Mouse (Mus musculus) cerebellum, adult 8-10 months (tissue): ENCODE results near the gene Spaca4.

ENCODE experiments used
- DNase-seq: peaks from one replicate; pipeline ENCODE4 v3.0.0; 2022

The Spaca4 gene

DNA sequence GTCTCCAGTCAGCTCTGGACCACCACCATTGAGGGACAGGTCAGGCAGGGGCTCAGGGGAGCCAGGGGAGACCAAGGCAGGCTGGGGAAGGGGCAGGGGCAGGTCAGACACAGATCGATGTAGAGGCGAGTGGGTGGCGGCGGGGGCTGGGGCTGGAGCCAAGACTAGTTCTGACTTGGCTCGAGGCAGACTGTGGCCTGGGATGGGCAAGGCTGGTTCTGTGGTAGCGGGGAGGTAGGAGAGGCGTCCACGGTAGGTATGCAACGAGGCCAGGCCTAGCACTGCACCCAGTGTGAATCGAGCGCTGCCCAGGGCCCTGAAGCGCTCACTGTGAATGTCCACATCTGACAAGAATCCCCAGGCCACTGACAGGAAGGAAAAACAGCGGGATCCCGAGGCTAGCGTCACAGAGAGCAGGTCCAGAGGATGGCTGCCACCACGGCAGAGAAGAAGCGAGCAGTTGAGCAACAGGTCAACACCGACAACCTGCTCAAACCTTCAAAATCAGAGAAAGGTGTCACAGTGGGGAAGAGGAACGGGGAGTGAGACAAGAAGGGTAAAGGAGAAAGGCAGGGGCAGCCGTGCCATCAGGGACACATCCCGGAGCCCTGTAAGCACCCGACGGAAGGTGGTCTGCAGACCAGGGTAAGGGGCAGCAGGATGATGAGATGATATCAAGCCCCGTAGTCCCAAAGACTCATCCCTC lies 14.1 kb downstream of the Spaca4 start:
- DNase-seq, result peak; percentile 46

- peak; percentile 36 for DNase-seq
Observed at GRCm38 (mm10) chr7:45710477-45711191, 15.0 kb downstream of the Spaca4 start.

GRCm38 (mm10) chr7:45709677-45710355 lies 15.8 kb downstream of the Spaca4 start:
- peak; percentile 39 for DNase-seq

- peak; percentile 35 for DNase-seq
Observed at GRCm38 (mm10) chr7:45709036-45709435, 16.6 kb downstream of the Spaca4 start.

GRCm38 (mm10) chr7:45708221-45708761 lies 17.3 kb downstream of the Spaca4 start:
- peak; percentile 49 for DNase-seq

- peak; percentile 95 for DNase-seq
Observed at GRCm38 (mm10) chr7:45707375-45707967, 18.1 kb downstream of the Spaca4 start.

DNA sequence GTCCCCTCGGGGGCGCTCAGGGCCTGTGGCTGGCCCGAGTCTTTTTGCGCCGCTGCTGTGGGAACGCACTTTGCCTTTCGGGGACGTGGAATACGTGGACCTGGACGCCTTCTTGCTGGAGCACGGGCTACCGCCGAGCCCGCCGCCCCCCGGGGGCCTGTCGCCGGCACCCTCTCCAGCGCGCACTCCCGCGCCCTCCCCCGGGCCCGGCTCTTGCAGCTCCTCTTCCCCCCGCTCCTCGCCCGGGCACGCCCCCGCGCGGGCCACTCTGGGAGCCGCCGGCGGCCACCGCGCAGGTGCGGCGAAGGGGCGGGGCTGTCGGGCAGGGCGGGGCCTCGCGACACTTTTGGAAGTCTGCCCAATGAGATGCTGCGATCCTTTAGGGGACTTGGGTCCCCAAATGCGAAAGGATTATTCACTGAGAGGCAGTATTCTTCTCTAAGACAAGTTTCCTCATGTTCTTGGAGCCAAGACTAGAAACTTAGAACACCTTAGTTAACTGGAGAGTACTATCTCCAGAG lies 18.8 kb downstream of the Spaca4 start:
- DNase-seq, result peak; percentile 85

DNA sequence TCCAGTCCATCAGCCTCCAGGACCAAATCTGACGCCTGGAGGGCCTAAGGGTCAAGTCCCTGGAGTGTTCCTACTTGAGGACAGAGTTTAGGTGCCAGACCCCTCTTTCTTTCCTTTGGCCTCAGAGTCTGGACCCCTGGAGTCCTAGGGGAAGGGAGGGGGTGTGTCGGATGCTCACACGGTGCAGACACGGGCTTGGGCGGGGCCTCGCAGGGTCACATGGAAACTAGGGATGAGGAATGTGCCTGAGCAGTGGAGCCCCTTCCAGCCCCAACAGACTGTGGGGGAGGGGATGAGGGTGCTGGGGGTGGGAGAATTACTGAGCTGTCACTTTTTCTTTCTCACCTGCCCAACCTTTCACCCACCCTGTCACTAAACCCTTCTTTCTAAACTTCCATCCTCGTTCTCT lies 19.7 kb downstream of the Spaca4 start:
- DNase-seq, result peak; percentile 80

GRCm38 (mm10) chr7:45705443-45705864 lies 20.2 kb downstream of the Spaca4 start:
- no peak for DNase-seq

GRCm38 (mm10) chr7:45704730-45705442 lies 20.7 kb downstream of the Spaca4 start, which contains the start of gene Dbp:
Dbp (plus strand) TSS chr7:45705088.
- DNase-seq, result peak; percentile 98

DNA sequence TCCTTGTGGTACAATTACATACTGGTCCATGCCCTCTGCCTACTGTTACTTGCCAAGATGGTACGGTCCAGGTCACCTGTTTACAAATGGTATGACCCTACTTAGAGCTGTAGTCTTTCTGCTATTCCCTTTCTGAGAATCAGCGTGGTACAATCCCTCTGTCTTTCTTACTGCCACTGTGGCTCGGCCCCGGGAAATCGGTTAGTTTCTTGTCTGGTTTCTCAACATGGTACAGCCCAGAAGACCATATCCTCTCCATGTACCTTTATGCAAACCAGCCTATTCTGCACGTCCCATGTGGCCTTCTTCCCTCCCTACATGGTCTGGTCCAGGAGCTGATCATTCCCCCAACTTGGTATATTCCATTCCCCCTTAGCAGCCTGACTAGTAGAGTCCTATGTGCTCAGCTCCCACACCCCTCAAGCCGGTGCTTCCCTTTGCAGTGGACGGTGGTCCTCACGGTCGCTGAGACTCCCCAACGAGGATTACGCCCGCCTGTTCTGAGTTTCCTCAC lies 21.5 kb downstream of the Spaca4 start:
- peak; percentile 85 for DNase-seq

- DNase-seq, result no peak
Observed at GRCm38 (mm10) chr7:45703521-45704033, 22.0 kb downstream of the Spaca4 start.

GRCm38 (mm10) chr7:45702809-45703520 lies 22.6 kb downstream of the Spaca4 start:
- peak; percentile 44 for DNase-seq

- DNase-seq, result peak; percentile 43
Observed at GRCm38 (mm10) chr7:45702316-45702715, 23.3 kb downstream of the Spaca4 start.

DNA sequence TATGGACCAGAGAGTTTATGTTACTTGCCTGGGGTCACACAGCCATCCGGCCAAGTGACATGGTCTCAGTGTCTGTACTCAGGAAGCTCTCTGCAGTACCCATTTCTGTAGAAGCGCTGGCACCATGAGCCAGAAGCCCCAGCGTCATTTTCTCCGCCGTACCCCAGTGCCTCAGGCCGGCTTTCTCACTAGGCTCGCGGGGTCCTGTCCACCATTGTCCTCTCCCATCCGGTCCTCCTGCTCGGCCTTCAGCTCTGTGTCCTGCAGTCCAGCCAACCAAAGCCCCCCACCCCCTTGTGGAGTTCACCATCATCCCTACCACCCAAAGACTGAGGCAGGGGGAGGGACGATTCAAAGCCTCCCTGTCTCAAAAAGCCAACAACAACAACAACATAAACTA lies 24.0 kb downstream of the Spaca4 start:
- DNase-seq, result peak; percentile 46

GRCm38 (mm10) chr7:45701072-45701471 lies 24.5 kb downstream of the Spaca4 start:
- DNase-seq, result no peak

GRCm38 (mm10) chr7:45700301-45701015 lies 25.2 kb downstream of the Spaca4 start:
- peak; percentile 81 for DNase-seq

DNA sequence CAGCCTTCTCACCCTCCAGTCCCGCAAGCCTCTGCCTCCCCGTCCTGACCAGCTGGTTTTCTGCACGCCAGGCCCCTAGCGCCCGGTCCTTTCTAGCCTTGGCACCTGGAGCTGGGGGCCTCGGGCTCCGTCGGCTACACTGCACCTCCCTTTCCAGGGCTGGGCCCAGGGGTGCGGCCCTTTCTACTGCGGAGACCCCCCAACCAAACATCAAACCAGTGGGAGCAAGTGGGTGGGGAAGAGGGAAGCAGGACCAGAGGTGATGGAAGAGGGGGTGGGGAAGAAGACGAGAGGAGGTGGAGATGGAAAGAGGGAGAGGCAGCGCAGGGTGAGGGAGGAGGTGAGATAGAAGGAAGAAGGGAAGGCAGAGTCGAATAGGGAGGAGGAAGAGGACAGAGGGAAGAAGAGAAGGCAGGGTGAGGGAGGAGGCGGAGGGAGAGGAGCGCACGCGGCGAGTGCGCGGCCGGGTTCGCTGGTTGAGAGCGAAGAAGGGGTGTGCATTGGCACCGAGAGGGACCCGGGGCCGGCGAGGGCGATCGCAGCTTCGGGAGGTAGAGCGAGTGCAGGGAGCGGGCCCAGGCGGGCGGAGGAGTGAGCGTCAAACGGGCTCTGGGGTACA lies 26.0 kb downstream of the Spaca4 start, which contains the start of gene Car11:
Gene Car11, plus strand, starts transcription at position 321 of the 619 bp plus-strand sequence.
- peak; percentile 54 for DNase-seq

GRCm38 (mm10) chr7:45697894-45698293 lies 27.7 kb downstream of the Spaca4 start:
- peak; percentile 32 for DNase-seq
